Mouse (Mus musculus) embryonic facial prominence, embryonic 13.5 days (tissue): ENCODE results near the gene Slc38a8. TPM values are rescaled to one million over a fixed set of nuclear protein-coding genes. Genes with fewer than 3 reads are reported as not detected.

Experiments
- ATAC-seq: fragments of 200-750 bp; cut with Nextera tagmentation; 2 replicates; pipeline ENCODE4 v1.8.0; 2017; ENCODE audit warnings: low read depth; ENCODE audit not compliant: insufficient number of reproducible peaks, insufficient read depth, low FRiP score, low TSS enrichment
- H3K27ac ChIP-seq: fragments of 300-500 bp; sonication (generic); 2 replicates; pipeline ENCODE4 v1.5.1; 2015; ENCODE audit warnings: moderate library complexity, mild to moderate bottlenecking, inconsistent platforms
- H3K27me3 ChIP-seq: fragments of 300-500 bp; sonication (generic); 2 replicates; pipeline ENCODE4 v1.6.1; 2015; ENCODE audit warnings: mild to moderate bottlenecking, inconsistent platforms
- H3K36me3 ChIP-seq: fragments of 300-500 bp; sonication (generic); 2 replicates; pipeline ENCODE4 v1.6.1; 2015; ENCODE audit warnings: mild to moderate bottlenecking, inconsistent platforms
- H3K4me1 ChIP-seq: fragments of 300-500 bp; sonication (generic); 2 replicates; pipeline ENCODE4 v1.6.1; 2015; ENCODE audit warnings: inconsistent platforms
- H3K4me2 ChIP-seq: fragments of 300-500 bp; sonication (generic); 2 replicates; pipeline ENCODE4 v1.6.1; 2015; ENCODE audit warnings: moderate library complexity, mild to moderate bottlenecking, inconsistent platforms
- H3K4me3 ChIP-seq: fragments of 300-500 bp; sonication (generic); 2 replicates; pipeline ENCODE4 v1.5.1; 2015; ENCODE audit warnings: mild to moderate bottlenecking, inconsistent platforms
- H3K9ac ChIP-seq: fragments of 300-500 bp; sonication (generic); 2 replicates; pipeline ENCODE4 v1.6.1; 2015; ENCODE audit warnings: mild to moderate bottlenecking, inconsistent platforms
- H3K9me3 ChIP-seq: fragments of 300-500 bp; sonication (generic); 2 replicates; pipeline ENCODE4 v1.6.1; 2016; ENCODE audit warnings: inconsistent platforms
- WGBS: fragments of 180-500 bp; shearing (Covaris S2); methylation state at CpG from one replicate; pipeline ENCODE4 v1.1.7; 2015; ENCODE audit warnings: mixed read lengths; 5-methylcytosine and 5-hydroxymethylcytosine counted together
- polyA plus RNA-seq: library from polyadenylated mRNA; unstranded; fragments of >200 nt; fragmentation: Nextera tagmentation; extraction: Ambion mirVana; gene quantifications from 2 replicates; pipeline ENCODE4 v1.2.1, GENCODE M21; 2015

Gene Slc38a8
- polyA plus RNA-seq, 1 experiment from 2014 or later, result 0.07 TPM

- Histone ChIP-seq H3K27ac (no peak overlapping the region), H3K4me1 (no peaks in the 10 kb centered on the region), H3K36me3 (peaks cover 97% of the 10 kb centered on the region), H3K4me2 (no peak overlapping the region), H3K27me3 (no peaks in the 10 kb centered on the region), H3K4me3 (no peak overlapping the region), H3K9ac (no peak overlapping the region), H3K9me3 (no peaks in the 10 kb centered on the region)
- 64% methylated on average over 3 of the region's 3 CpGs for WGBS
- no peak for ATAC-seq
Measured at GRCm38 (mm10) chr8:119515767-119516166, 14.3 kb upstream of the Slc38a8 start.

- no peak overlapping the region for H3K9ac ChIP-seq
- H3K36me3 ChIP-seq, result peaks cover 97% of the 10 kb centered on the region
- no peak overlapping the region for H3K27ac ChIP-seq
- no peak overlapping the region for H3K4me2 ChIP-seq
- no peak for ATAC-seq
- no peaks in the 10 kb centered on the region for H3K27me3 ChIP-seq
- WGBS, result 93% methylated on average over 3 of the region's 3 CpGs
- H3K4me1 ChIP-seq, result no peaks in the 10 kb centered on the region
- no peak overlapping the region for H3K4me3 ChIP-seq
- no peaks in the 10 kb centered on the region for H3K9me3 ChIP-seq
Measured at GRCm38 (mm10) chr8:119514940-119515339, 13.4 kb upstream of the Slc38a8 start.

- Histone ChIP-seq H3K9me3 (no peaks in the 10 kb centered on the region), H3K27ac (no peak overlapping the region), H3K27me3 (no peaks in the 10 kb centered on the region), H3K9ac (no peak overlapping the region), H3K4me2 (no peak overlapping the region), H3K4me1 (no peaks in the 10 kb centered on the region), H3K4me3 (no peak overlapping the region), H3K36me3 (peaks cover 97% of the 10 kb centered on the region)
- WGBS, result 86% methylated on average over 4 of the region's 4 CpGs
- ATAC-seq, result no peak
Measured at GRCm38 (mm10) chr8:119513405-119513804, 11.9 kb upstream of the Slc38a8 start.

- 93% methylated on average over 7 of the region's 7 CpGs for WGBS
- no peak overlapping the region; the same call in 1 of the 2 replicates for H3K9ac ChIP-seq
- no peaks in the 10 kb centered on the region for H3K9me3 ChIP-seq
- H3K4me2 ChIP-seq, result no peak overlapping the region
- no peak for ATAC-seq
- no peak overlapping the region for H3K4me3 ChIP-seq
- H3K27me3 ChIP-seq, result no peaks in the 10 kb centered on the region
- peaks cover 95% of the 10 kb centered on the region for H3K36me3 ChIP-seq
- H3K27ac ChIP-seq, result no peak overlapping the region
- H3K4me1 ChIP-seq, result no peaks in the 10 kb centered on the region
Measured at GRCm38 (mm10) chr8:119511722-119512121, 10.2 kb upstream of the Slc38a8 start.

- H3K9ac ChIP-seq, result no peak overlapping the region
- no peaks in the 10 kb centered on the region for H3K27me3 ChIP-seq
- no peaks in the 10 kb centered on the region for H3K9me3 ChIP-seq
- 89% methylated on average over 9 of the region's 9 CpGs for WGBS
- H3K36me3 ChIP-seq, result peaks cover 95% of the 10 kb centered on the region
- H3K27ac ChIP-seq, result no peak overlapping the region
- no peak for ATAC-seq
- 0 out of 2 replicates have a peak, but pooled peaks cover 4% of the 10 kb centered on the region for H3K4me1 ChIP-seq
- no peak overlapping the region for H3K4me2 ChIP-seq
- no peak overlapping the region for H3K4me3 ChIP-seq
Measured at GRCm38 (mm10) chr8:119510471-119510870, 9.0 kb upstream of the Slc38a8 start.

- no peaks in the 10 kb centered on the region for H3K27me3 ChIP-seq
- no peak overlapping the region for H3K27ac ChIP-seq
- no peak for ATAC-seq
- peaks cover 56% of the 10 kb centered on the region for H3K36me3 ChIP-seq
- no peak overlapping the region for H3K4me2 ChIP-seq
- H3K4me1 ChIP-seq, result 0 out of 2 replicates have a peak, but pooled peaks cover 8% of the 10 kb centered on the region
- H3K4me3 ChIP-seq, result no peak overlapping the region
- WGBS, result 83% methylated on average over 8 of the region's 8 CpGs
- no peaks in the 10 kb centered on the region for H3K9me3 ChIP-seq
- H3K9ac ChIP-seq, result no peak overlapping the region
Measured at GRCm38 (mm10) chr8:119506106-119506505, 4.6 kb upstream of the Slc38a8 start.

- H3K4me3 ChIP-seq, result no peak overlapping the region
- no peak overlapping the region for H3K9ac ChIP-seq
- no peaks in the 10 kb centered on the region for H3K27me3 ChIP-seq
- H3K4me2 ChIP-seq, result no peak overlapping the region
- WGBS, result 38% methylated on average over 9 of the region's 9 CpGs
- no peak for ATAC-seq
- no peak overlapping the region for H3K27ac ChIP-seq
- peaks cover 8% of the 10 kb centered on the region; the same call in 1 of the 2 replicates for H3K4me1 ChIP-seq
- no peaks in the 10 kb centered on the region for H3K9me3 ChIP-seq
- peaks cover 50% of the 10 kb centered on the region for H3K36me3 ChIP-seq
Measured at GRCm38 (mm10) chr8:119505488-119505887, 4.0 kb upstream of the Slc38a8 start.

GRCm38 (mm10) chr8:119503191-119503767 is 1.8 kb upstream of the Slc38a8 start:
- 50% methylated on average over 10 of the region's 10 CpGs for WGBS
- no peak overlapping the region for H3K4me3 ChIP-seq
- H3K9me3 ChIP-seq, result no peaks in the 10 kb centered on the region
- no peak overlapping the region for H3K4me2 ChIP-seq
- no peak overlapping the region for H3K9ac ChIP-seq
- H3K27ac ChIP-seq, result no peak overlapping the region
- peaks cover 18% of the 10 kb centered on the region for H3K4me1 ChIP-seq
- no peak for ATAC-seq
- no peaks in the 10 kb centered on the region for H3K27me3 ChIP-seq
- peaks cover 28% of the 10 kb centered on the region for H3K36me3 ChIP-seq

GRCm38 (mm10) chr8:119502111-119502510 is 613 bp upstream of the Slc38a8 start:
- H3K4me1 ChIP-seq, result peaks cover 18% of the 10 kb centered on the region
- H3K9ac ChIP-seq, result no peak overlapping the region
- H3K9me3 ChIP-seq, result no peaks in the 10 kb centered on the region
- no peak overlapping the region for H3K4me3 ChIP-seq
- 45% methylated on average over 4 of the region's 4 CpGs for WGBS
- ATAC-seq, result no peak
- peaks cover 18% of the 10 kb centered on the region for H3K36me3 ChIP-seq
- H3K27ac ChIP-seq, result no peak overlapping the region
- no peak overlapping the region for H3K4me2 ChIP-seq
- H3K27me3 ChIP-seq, result no peaks in the 10 kb centered on the region

GRCm38 (mm10) chr8:119499836-119500235 is 1.7 kb downstream of the Slc38a8 start:
- Histone ChIP-seq H3K4me3 (no peak overlapping the region), H3K9ac (no peak overlapping the region), H3K4me1 (peaks cover 10% of the 10 kb centered on the region), H3K36me3 (no peaks in the 10 kb centered on the region), H3K4me2 (no peak overlapping the region), H3K9me3 (no peaks in the 10 kb centered on the region), H3K27ac (no peak overlapping the region), H3K27me3 (no peaks in the 10 kb centered on the region)
- no peak for ATAC-seq
- 59% methylated on average over 2 of the region's 2 CpGs for WGBS

GRCm38 (mm10) chr8:119496848-119497247 is 4.7 kb downstream of the Slc38a8 start:
- WGBS, result 20% methylated on average over 6 of the region's 6 CpGs
- H3K27me3 ChIP-seq, result no peaks in the 10 kb centered on the region
- H3K4me3 ChIP-seq, result no peak overlapping the region
- no peak overlapping the region for H3K27ac ChIP-seq
- no peak overlapping the region for H3K4me2 ChIP-seq
- no peak overlapping the region for H3K9ac ChIP-seq
- no peak for ATAC-seq
- H3K36me3 ChIP-seq, result no peaks in the 10 kb centered on the region
- no peaks in the 10 kb centered on the region for H3K9me3 ChIP-seq
- H3K4me1 ChIP-seq, result peaks cover 10% of the 10 kb centered on the region

GRCm38 (mm10) chr8:119487093-119487492 is 14.4 kb downstream of the Slc38a8 start:
- H3K27me3 ChIP-seq, result no peaks in the 10 kb centered on the region
- no peaks in the 10 kb centered on the region for H3K9me3 ChIP-seq
- ATAC-seq, result no peak
- WGBS, result 76% methylated on average over 7 of the region's 7 CpGs
- H3K4me2 ChIP-seq, result no peak overlapping the region
- no peaks in the 10 kb centered on the region for H3K36me3 ChIP-seq
- peaks cover 11% of the 10 kb centered on the region; the same call in 1 of the 2 replicates for H3K4me1 ChIP-seq
- no peak overlapping the region for H3K4me3 ChIP-seq
- H3K9ac ChIP-seq, result no peak overlapping the region
- H3K27ac ChIP-seq, result no peak overlapping the region
